Mouse (Mus musculus) cerebellum, adult 2 months (tissue): ENCODE measurements around the gene Pth1r.
"Not testable (repeated sequence)": the region's sequence is repeated elsewhere in the genome, so short reads cannot be mapped to it uniquely, and the experiment has no call there.

Experiments
- CTCF ChIP-seq: fragments of 200-500 bp; IDR thresholded peaks from 2 replicates; pipeline ENCODE4 v1.5.1; 2011; ENCODE audit warnings: low read depth, mild to moderate bottlenecking, control low read depth, low read length, moderate library complexity, borderline replicate concordance; ENCODE audit not compliant: insufficient read depth
- POLR2A ChIP-seq: fragments of 200-500 bp; IDR thresholded peaks from 2 replicates; pipeline ENCODE4 v1.6.1; 2011; ENCODE audit warnings: low read length, control low read depth, borderline replicate concordance; ENCODE audit not compliant: insufficient read depth

DNA sequence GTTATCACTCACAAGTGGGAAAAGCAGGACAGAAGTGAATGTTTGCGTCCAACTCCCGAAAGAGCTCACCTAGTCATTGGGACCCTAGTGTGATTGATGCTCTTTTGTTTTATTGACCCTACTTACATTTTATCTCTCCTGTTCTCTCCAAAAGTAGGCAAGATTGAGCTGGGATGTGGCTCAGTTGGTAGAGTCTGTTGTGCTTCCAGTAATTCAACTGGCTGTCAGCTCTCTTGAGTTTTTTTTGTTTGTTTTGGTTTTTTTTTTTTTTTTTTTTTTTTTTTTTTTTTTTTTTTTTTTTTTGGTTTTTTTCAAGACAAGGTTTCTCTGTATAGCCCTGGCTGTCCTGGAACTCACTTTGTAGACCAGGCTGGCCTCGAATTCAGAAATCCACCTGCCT is 64.2 kb downstream of the Pth1r start:
- TF ChIP-seq CTCF, POLR2A: not testable (repeated sequence)
